Mouse (Mus musculus) urinary bladder, postnatal 14 days (tissue): ENCODE measurements around the gene Olfr273.
"Not testable (repeated sequence)": the region's sequence is repeated elsewhere in the genome, so short reads cannot be mapped to it uniquely, and the experiment has no call there.

Experiments used
- DNase-seq: peaks from one replicate; pipeline ENCODE4 v3.0.0; 2021; ENCODE audit warnings: low spot score

Gene Olfr273

DNA sequence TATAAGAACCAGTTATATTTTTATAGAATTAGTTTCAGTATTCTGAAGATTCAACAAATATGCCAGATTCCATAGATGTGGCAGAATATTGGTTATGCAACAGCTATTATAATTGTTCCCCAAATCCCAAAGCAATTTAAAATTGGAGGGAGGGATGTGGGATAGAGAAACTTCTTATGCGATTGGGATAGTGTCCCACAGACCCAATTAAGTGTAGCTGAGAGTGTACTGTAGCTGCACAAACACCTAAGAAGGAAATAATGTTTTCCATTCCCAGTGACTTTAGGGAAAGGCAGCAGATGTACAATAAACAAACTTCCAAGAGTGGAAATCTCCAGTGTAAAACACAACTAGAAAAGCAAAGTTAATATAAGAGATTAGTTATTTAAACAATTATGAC, at the start of gene Olfr273:
Olfr273 (minus strand) TSS at position 101 of the 400 bp plus-strand sequence.
- no peak for DNase-seq

DNA sequence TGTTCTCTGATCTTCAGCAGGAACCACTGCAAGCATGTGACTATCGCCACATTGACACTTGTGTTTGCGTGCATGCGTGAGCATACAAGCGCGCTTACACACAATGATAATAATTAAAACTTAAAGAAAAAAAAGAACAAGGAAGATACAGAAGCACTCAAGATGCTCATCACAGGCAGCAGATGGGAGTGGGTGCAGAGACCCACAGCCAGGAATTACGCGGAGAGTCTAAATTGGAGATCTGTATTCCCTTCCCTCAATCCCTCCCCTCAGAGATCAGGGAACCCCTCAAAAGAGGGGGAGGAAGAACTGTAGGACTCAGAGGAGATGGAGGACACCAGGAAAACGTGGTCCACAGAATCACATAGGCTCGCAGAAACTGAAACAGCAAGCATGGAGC, 5.1 kb upstream of the Olfr273 start:
- no peak for DNase-seq

DNA sequence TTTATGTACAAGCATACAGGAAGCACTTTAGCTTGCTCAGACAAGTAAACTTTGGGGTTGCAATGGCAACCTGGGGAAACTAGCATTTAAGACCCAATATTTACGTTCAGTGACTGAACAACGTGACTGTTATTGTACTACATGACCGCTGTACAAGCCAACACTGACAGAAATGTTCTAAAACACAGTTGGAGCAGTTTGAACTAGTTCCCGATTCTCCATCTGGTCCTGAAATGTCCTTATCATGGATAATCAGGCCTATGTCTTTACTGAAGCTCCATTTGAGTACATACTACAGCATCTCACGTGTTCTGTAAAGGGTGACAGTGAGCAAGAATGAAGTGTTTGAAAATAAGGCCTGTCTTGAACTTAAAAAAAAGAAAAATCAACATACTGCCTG, 9.4 kb downstream of the Olfr273 start:
- DNase-seq: no peak

DNA sequence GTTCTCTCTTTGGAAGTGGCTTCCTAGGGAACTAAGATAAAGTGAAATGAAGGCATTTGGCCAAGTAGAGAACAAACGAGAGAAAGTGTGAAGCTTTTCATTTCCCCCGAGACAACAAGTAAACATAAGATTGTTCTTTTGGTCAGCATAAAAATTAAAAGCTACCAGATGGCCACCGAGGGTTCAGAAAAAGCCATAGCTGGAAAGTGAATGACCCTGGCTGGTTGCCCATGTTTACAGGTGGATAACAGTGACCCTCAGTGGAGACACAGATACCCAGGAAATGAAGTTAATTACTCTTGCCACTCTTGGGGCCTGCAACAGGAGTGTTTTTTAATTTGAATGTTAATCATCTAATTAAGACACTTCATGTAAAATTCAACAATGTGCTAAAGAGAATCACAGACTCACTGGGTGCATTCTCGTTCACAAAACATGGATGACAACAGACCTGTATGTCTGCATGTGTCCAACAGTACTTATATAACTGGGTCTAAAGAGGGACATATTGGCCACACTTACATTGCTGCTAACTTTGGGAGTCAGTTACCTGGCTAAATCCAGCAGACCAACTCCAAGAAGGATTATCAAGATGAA, 9.9 kb downstream of the Olfr273 start:
- DNase-seq: no peak

DNA sequence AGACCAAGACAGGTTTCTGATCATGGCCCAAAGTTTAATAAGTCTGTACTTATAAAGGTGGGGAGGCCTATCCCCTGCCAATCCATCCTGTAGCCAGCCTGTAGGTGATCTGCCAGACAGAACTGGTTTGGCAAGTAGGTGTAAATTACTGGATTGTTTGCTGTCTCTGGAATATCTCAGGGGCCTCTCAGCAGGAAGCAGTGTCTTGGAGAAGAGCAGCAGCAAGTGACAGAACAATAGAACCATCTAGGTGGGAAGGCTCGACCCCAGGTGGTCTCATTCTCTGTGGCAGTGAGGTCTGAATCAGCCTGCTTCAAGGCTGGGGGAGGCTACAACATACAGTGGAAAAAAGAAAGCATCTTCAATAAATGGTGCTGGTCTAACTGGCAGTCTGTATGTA, 13.6 kb downstream of the Olfr273 start:
- DNase-seq: not testable (repeated sequence)

DNA sequence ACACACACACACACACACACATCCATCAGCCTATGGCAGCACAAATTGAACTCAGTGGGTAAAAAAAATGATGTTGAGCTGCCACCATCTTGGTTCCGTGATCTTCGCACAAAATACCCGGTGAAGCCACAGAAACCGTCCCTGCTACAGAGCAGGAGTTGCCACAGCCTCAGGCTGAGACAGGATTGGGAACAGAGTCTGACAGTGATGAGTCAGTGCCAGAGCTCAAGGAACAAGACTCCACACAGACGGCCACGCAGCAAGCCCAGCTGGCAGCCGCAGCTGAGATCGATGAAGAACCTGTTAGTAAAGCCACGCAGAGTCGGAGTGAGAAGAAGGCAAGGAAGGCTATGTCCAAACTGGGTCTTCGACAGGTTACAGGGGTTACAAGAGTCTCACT, 37.7 kb downstream of the Olfr273 start:
- no peak for DNase-seq

DNA sequence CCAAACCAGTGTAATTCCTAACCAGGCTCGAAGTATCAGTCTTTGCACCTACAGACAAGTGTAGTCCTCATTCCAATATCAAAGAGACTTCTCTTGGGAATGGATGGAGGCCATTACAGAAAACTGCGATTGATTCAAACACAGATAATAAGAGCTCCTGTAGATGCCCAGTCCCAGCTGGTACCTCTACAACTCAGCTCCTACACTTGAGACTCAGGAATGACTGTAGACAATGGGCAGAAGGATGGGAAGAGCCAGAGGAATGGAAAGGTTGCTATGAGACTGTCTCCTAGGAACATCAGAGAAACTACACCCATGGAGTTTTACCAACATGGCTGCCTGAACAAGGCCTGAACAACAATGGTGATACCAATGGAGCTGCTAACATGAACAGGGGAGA, 44.7 kb downstream of the Olfr273 start, which contains the start of gene Olfr275:
Olfr275 (plus strand) TSS at position 301 of the 400 bp plus-strand sequence.
- DNase-seq: no peak

DNA sequence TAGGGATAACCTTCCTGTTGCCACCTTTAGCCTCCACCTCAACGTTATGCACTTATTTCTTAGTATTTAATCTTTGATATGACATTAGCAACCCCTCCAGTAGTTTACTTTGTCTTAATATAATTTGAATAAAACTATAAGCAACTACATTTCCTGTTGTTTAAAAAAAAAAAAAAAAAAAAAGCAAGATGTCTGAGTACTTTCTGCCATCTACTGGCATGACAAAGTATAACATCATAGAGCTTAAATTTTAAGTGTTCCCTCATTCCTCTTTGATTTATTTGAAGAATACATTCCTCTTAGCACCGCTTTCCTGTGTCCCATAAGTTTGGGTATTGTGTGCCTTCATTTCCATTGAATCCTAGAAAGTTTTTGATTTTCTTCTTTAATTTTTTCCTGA, 47.2 kb downstream of the Olfr273 start:
- DNase-seq: no peak
